Mouse (Mus musculus) retina, postnatal 1 day (tissue): ENCODE data around the gene Arhgap5.

ENCODE experiments used
- DNase-seq: peaks from one replicate; pipeline ENCODE4 v3.0.0-alpha.2; 2012

The Arhgap5 gene

DNA sequence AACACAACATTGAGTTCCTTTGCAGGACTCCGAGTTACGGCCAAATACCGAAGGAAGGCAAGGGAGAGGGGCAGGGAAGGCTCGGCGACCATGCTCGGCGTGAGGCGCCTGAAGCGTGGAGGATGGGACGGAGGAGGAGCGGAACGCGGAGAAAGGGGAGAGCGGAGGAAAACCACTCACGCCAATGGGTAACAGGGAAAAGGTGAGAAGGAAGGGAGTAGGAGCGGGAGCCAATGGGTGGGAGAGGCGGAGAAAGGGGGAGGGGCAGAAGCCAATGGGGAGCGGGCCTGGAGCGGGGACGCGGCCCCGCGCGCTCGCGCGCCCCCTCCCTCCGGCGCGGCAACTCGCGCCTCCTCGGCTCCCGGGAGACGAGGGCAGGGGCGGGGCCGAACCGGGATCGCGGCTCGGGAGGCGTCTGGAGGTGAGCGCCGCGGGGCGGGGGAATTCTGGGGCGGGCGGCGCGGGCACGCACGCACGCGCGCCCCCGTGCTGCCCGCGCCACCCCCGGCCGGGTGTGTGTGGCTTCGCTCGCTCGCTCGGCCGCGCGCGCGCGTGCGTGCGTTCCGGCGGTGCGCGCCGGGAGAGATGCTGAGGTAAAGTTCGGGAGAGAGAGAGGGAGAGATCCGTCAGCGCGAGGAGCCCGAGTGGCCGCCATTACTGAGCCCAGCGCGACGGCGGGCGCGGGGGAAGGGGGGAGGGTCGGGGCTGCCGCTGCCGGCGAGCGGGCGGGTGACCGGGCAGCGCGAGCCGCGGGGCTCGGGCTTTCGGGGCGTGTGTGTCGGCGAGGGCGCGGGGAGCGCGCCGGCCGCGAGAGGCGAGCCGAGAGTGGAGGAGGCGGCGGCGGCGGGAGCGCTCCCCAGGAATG, at the start of gene Arhgap5:
TSS of gene Arhgap5 (plus strand) at position 517 of the 865 bp plus-strand sequence.
- peak; percentile 98 for DNase-seq

DNA sequence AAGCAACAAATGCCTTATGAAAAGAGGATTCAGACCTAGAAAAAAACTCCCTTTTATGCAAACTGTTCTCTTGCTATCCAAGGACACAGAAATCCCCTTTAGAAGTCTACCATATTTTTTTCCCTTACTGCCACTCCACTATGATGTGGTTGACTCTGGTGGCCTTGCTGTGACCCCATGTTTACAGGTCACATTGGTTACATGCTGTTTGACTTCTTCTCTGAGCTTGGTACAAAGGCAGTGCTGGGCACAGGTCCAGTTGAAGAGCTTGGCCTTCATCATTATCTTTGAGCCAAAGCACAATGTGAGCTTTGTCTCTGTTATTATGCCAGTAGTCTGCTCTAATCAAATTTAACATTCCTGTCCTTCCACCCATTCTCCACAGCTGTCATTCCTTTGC, 39.2 kb upstream of the Arhgap5 start:
- peak; percentile 74 for DNase-seq

DNA sequence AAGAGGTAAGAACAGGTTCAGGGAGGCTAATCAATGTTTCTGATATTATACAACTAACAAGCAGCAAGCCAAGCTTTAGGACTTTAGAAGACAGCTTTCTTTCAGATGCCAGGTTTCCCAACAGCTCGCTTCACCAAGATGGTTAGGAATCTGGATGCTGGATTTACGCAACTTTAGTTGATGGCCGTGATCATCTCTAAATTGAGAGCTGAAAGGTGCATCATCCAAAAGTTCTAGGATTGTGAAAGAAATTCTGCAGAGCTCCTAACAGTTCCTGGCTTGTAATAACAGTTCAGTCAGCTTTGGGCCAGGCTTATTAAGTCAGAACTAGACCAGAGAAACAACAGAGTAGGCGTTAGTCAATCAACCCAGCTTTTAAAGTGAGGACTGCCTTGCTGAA, 32.2 kb upstream of the Arhgap5 start:
- no peak for DNase-seq

DNA sequence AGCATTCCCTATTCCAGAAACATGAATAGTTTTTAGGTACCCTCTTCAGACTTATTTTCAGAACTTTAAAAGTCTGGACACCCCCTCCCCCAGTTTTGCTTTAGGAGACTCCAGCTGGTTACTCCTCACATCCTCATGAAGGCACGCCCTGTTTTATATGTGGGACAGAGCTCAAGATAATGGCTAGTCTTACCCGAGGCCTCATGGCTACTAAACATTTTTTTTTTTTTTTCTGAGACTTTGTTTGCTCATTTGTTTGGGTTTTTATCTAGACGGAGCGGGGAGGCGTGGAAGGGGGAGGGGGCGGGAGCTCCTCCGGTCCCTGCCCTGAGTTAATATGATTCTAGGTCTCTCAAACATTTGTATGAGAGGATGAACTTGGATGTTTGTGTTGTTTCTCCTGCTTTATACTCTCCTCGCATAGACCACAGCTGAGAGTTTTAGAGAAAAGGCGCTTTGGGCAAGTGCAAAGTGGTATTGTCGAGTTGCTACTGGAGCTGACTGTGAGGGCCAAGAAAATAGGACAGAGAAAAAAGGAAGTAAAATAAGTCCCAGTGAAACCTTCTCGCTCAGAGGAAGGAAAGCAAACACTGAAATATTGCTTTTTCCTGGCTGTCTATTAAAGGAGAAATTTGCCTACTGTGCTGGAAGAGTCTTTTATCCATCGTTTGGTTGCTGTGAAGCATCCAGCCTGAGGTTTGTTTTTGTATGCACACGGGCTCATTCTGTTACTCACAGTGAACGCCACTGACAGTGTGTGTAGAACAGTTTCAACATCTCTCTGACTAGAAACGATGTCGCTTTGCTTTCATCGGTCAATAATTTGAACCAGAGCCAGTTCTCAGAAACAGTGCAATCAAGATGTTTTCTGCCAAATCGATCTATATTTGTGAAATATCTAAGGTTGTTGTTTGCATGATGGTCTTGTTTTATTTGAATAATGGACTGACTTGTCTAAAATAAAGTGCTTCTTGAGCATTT, 29.5 kb upstream of the Arhgap5 start:
- DNase-seq = no peak

DNA sequence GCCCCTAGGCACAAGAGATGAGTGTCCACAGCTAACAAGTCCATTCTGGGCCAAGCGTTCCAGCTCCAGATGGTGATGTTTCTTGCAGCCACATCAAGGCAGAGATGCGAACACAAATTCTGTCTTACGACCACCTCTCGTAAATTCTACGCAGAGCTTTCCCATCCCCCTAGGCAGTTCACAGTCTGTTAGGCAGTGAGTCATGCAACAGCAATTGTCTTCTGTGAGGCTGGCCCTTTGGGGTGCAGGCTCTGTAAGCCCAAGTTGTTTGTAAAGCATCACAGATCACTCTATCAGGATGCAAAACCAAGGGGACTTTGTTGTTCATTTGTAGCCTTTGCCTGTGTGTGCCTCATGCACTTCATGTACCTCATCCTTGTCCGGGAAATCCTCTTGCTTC, 27.7 kb upstream of the Arhgap5 start:
- DNase-seq = no peak

DNA sequence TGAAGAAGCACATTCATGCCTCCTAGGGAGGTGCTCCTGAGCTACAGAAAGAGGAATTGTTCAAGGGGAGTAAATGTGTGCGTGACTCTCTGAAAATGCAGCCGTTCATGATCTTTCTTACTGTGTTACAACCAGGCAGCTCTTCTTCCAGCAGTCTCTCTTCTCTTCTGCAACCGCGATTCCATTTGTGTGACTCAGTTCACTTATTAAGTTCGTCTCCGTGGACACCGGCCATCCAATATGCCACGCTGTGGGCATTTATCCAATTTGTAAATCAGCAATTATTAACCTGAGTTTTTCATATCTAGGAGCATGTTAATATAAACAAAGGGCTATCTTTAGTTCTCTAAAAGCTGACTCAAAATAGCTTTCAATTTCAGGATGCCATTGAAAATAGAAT, 25.2 kb upstream of the Arhgap5 start:
- no peak for DNase-seq

DNA sequence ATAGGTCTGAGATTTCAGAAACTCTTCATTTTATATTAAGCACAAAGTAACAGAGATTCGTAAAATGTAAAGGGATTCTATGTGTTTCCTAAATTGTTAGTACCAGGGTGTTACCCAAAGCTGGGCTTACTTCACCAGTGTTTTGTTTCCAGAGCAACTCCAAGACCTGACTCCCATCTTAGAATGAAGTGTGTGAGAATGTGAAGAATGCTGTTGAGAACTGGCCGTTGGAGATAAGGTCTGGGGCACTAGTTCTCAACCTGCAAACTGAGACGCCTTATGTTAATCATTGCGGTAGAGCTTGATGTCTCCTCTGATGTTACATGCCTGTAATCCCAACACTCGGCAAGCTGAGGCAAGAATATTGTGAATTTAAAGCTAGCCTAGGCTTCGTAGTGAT, 24.4 kb upstream of the Arhgap5 start:
- DNase-seq = no peak

DNA sequence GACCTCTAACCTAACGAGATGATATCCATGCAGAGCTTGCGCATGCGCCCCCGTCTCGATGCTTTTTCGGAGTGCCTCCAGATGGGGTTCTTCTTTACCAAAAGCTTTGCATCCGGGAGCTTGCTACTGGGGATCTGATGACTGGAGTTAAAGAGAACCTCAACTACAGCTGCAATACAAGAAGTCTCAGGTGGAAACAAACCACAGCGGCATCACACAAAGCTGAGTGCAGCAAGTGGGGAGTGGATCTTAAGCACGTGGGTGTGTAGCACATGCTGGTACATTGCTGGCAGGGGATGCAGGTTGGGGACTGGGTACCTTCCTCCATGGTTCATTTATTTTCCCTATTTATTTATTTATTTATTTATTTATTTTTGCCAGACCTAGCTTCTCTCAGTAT, 22.9 kb upstream of the Arhgap5 start:
- DNase-seq = no peak

DNA sequence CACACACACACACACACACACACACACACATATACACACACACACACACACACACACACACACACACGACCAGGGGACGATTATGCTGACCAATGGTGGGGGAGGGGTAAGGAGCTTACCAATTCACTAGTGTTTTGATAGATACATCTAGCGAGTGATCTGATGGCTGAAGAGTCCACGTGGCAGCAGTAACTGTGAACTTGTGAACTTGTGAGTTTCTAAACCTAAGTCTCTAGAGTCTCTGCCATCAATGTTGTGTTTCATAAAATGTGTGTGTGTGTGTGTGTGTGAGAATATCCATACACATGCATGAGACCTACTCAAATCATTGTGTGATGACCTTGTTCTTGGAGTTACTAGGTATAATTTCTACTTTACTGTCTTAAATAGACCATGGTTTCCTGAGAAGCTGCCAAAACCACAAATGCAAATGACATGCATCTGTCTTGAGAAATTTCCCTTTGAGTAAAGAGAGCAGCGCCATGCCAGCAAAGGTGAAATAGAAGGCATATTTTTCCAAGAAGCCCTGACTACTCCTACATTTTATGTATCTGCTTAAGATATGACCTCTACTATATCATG, 21.7 kb upstream of the Arhgap5 start:
- DNase-seq = no peak

DNA sequence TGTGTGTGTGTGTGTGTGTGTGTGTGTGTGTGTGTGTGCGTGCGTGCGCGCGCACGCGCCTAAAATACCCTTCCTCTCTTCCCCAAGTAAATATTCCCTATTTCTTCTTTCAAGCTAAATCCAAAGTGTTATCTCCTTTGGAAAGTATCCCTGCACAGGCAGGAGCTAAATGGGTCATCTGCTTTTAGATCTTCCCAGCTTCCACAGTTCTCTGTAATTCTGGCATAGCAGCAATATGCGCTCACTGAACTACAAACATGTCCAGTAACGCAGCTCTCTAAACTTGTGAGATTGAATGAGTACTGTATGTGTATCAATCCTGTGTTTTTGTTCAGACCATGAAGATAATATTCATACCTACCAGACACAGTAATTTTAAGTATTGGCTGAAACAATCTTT, 20.6 kb upstream of the Arhgap5 start:
- no peak for DNase-seq

DNA sequence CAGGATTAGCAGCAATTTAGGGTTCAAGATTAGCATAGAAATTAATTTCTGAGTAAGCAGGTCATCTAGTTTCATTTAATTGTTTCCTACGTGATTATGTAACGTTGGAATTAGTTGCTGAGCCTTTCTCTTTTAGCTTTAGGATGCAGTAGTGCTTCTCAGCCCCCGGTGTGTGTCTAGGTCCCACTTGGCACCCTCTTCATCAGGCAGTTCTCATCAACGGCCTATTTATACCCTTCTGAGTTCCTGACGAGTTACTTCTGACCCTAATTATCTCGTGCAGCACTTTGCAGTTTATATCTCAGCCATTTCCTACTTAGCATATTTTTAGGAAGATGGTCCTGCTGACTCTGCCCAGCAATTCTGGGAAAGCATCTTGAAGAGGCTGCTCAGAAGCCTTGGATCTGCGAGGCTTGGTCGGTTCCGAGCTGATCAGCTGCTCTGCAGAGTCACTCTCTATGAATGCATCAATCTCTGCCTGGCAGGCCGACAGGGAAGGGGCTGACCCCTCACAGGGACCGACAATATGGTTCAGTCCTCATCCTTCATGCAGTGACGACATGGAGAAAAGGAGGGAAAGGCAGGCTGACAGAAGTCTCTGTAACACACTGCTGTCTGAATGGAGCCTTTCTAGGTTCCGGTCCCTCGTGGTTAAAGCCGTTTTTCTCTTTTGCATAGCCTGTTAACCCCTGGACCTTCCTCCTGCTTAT, 15.4 kb upstream of the Arhgap5 start:
- no peak for DNase-seq

DNA sequence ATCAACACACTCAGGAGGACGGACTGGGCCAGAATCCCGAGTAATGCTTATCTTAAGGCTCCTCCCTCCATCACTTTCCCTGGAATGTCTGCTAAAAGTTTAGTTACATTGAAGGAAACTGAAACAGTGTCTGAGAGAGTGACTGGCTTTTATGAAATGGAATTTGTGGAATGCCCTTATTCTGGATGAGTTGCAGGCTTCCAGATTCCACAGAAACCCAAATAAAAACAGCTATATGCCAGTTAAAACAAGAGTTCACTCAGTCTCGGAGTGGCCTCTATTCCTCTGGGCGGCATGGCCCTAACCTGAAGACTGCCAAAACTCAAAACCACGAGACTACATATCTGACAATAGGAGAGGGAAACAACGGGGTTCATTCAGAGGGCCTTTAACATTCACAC, 10.5 kb upstream of the Arhgap5 start:
- no peak for DNase-seq

DNA sequence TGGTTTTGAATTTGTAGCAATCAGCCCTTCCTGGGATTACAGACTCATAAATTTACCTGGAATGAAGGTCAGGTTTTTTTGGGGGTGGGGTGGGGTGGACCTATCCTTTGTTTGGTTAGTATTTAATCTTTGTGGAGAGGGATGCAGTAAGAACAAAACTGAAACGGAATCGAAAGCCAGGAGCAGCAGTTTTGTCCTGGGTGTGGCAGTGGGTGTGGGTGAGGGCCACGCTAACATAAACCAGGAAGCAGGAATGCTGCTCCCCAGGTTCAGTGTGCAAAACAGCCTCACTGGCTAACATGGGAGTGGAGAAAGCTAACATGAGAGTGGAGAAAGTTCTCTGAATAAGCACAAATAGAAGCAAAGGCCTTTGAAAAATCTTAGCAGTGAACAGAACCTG, 6.6 kb upstream of the Arhgap5 start:
- no peak for DNase-seq

DNA sequence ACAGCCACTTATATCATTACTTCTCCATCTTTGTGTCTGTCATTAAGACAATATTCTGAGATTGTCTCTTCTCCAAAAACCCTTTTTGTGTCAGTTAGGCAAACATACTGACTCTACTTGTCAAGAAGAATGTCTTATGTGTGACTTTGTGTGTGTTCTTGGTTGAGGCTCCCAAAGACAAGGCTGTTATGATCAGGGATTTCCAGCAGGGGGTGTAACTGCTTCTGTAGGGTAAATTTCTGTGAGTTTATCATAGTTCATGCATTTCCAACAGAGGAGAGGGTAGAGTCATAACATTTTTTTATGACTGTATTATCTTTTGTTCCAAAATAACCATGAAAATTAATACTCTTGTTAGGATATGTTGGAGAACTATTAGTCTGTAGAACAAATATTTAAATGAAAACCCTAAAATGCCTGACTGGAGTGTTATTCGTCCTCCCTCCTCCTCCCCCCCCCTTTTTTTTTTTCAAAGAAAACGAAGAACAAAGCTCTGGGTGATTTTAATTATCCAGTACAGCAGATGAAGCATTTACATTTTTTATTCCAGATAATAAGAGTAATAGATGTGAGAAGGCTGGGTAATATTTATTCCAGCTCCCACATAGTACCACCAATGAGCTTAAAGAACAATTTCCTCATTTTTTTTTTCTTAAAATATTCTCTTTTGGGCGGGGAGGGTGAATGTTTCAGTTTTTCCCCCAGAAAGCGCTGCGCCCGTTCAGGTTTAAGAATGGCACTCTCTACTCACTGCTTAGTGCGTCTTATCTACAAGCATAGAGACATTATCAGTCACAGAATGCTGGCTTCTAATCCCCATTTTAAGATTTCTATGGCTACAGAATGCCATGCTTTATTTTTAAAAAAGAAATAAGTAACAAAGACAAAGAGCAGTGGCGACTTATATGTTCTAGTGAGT, 2.6 kb upstream of the Arhgap5 start:
- peak; percentile 53 for DNase-seq

DNA sequence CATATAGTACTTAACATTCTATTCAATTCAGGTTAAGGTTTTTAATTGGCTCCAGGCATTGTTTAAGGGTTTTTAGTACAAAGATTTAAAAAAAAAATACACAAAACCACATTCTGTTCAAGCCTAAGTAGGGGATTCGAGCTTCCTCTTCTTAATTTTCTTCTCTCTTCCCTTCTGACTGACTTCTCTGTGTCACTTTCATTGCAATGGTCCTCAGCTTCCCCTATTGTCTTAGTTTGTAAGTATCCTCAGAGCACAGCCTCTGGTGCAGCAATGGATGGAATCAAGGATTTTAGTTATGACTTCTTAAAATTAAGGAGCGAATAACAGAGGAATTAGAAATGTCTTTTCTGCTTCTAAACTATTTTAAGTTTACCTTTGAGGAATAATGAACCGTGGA, 1.6 kb upstream of the Arhgap5 start:
- DNase-seq = no peak

DNA sequence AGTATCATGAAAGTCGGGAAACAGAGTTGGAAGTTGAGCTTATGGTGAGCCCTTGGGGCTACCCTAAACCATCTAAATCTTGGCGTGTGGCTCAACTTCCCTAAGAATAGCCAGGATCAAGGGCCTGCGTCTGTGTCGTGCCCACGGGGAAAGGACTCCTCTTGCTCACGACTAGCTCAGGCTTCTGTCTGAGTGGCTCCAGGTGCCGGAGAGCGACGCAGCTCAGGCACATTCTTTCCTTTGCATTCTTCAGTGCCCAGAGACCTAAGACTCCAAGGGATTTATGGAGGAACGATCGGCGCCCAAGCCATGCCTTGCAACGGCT, 679 bp upstream of the Arhgap5 start:
- no peak for DNase-seq

DNA sequence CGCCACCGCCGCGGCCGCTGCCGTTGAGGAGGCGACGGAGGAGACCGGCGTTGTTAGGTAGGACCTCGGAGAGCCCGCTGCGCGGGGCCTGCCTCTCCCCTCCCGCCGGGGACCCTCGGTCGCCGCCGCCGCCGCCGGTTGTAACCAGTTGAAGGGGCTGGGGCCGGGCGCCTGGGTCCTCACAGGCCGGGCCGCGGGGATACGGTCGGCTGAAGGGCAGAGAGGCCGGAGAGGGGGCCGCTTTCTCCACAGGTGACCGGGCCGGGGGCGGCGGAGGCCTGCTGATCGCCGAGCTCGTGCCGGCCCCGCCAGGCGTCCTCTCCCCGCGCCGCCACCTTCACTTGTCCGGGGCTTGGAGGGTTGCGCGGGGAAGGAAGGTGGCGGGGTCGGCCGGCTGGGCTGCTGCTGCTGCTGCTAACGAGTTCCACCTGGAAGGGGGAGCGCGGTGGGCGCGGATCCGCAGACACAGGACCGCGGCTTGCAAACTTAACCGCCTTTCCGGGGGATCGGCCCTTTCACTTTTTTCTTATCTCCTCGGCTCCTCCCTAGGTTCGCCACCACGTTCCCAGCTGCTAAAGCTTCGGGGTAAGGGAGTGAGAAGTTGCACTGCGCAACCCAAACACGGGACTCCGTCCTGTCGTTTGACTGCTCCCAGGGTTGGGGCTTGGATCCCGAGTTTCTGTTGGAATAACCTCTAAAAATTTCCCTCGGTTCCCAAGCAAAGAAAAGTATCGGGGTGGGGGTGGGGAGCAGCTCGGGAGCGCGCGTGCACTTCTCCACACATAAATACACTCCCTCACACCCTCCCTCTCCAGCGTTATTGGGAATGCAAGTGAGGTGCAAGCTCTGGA, 784 bp downstream of the Arhgap5 start:
- DNase-seq = peak; percentile 68

DNA sequence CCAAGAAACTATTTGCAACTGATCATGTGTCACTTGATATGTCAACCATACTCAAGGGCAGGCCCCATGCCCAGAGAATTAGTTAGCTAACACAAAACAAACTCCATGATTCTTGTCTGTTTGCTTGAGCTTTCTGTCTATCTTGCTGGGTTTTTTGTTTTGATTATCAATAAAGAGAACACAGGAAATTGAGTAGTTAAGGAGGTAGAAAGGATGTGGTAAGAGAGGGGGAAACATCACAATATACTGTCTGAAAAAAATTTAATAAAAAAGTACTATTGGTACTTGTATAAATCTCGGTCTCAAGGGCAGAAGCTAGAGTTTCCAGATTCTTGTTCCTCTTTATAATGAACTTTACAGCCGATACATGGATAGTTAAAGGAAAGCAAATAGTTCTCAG, 20.9 kb downstream of the Arhgap5 start:
- DNase-seq = no peak

DNA sequence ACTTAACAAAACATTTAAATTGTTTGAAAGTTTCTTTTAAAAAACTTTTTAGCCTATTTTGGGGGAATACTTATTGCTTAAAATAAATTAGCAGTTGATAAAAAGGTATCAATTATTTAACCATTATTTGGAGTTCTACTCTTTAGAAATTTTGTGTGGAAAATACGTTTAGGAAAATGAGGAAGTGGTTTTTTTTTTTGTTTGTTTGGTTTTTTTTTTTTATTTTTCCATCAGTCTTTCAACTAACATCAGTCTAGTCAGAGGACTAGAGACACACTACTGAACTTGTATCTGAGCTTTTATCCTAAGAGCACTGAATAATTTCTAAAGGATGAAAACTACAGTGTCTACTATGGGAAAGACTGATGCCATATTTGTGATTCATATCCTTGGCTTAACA, 21.7 kb downstream of the Arhgap5 start:
- no peak for DNase-seq

DNA sequence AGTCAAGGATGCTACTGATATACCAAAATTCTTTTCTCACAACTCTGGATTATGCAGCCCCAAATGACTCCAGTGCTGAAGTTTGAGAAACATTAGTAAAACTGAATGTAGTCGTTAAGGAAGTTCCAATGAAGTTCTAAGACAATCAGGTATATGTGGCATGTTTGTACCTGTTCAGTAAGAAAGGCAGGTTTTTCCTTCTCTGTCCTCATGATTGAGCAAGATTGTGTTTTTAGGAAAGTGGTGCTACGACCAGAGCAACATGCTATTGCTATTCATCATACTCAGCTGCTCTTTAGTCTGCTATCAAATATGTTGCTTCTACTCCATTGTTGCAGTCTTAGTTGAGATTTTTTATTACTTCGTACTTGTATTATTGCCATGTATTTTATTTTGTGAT, 26.0 kb downstream of the Arhgap5 start:
- no peak for DNase-seq

DNA sequence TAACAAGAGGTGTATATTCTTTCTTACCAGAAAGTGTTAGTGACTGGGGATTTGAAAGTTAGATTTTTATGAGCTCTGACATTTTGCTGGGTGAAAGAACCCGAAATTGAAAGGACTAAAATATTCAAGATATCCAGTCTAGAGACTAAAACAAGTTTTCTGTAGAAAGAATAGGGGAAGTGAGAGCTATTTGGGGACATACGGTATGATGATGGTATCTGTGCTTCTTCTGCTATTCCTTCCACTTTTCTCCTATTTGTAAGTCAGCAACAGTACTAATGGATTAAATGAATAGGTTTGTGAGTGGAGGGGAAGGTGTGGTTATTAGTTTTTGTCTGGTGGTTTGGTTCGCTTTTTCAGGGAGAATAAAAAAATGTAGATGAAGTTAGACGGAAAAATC, 37.5 kb downstream of the Arhgap5 start:
- DNase-seq = no peak
